Mouse (Mus musculus): ENCODE results near the gene Olfr382.
"Not testable (repeated sequence)": the region's sequence is repeated elsewhere in the genome, so short reads cannot be mapped to it uniquely, and the experiment has no call there.

Gene Olfr382

GRCm38 (mm10) chr11:73517097-73517496 lies at the start of gene Olfr382:
Olfr382 (minus strand) TSS chr11:73517197.
- DNase-seq = no peak

GRCm38 (mm10) chr11:73528971-73529370 lies 12.0 kb upstream of the Olfr382 start:
- not testable (repeated sequence) for DNase-seq

DNA sequence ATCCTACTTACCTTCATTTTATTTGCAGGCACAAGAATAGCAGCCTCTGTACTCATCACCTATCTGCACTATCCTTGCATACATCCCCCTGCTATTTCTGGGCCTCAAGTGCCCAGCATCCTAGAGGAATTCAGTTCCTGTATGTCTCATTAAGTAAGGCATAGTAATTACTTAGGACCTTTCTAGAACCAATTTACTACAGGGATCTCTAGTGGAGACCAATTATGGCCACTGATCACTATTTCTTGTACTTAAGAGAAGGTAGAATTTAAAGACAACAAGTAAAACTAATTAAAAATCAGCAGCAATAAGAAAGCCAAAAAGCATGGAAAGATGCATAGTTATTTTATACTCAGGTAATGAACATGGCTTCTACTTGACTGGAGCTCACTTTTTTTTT lies 25.5 kb downstream of the Olfr382 start, which contains the start of gene Olfr381:
TSS of gene Olfr381 (minus strand) at position 101 of the 400 bp plus-strand sequence.
- DNase-seq = no peak
